Mouse (Mus musculus) megakaryocyte-erythroid progenitor cell, adult 5-6 weeks (primary cell): Measurements from ENCODE around the gene Gna13. TPM values are rescaled to one million over a fixed set of nuclear protein-coding genes. Genes with fewer than 3 reads are reported as not detected.

ENCODE experiments used
- ATAC-seq: replicated peaks from 2 replicates; pipeline ENCODE4 v1.8.0; 2016; ENCODE audit warnings: mild to moderate bottlenecking, inconsistent platforms; ENCODE audit not compliant: severe bottlenecking, poor library complexity, low FRiP score, low TSS enrichment
- total RNA-seq, 2 experiments: library from RNA; stranded (forward) in 1 of 2; stranded (reverse) in 1 of 2; fragments of 200-1000, 215-1000 nt in 1 of 2; fragments of >200 nt in 1 of 2; fragmentation: Nextera tagmentation in 1 of 2; gene quantifications; 2 replicates each; pipeline ENCODE4 v1.2.3; 2014 to 2017

Gene Gna13
- total RNA-seq, 2 experiments from 2014 or later = 34.0 to 36.7 TPM

GRCm38 (mm10) chr11:109443468-109444263 is 81.0 kb downstream of the Gna13 start:
- ATAC-seq = 0 out of 2 replicates have a peak, but pooled peaks have one; percentile 3

- peak; percentile 58 for ATAC-seq
Measured at GRCm38 (mm10) chr11:109444600-109444999, 82.0 kb downstream of the Gna13 start.

- peak; percentile 76 for ATAC-seq
Measured at GRCm38 (mm10) chr11:109445438-109446035, 82.9 kb downstream of the Gna13 start.

Other genes starting within 250 kb of the Gna13 start
- gene E030025P04Rik, start 218.5 kb upstream of the Gna13 start, total RNA-seq (2014; fragmentation: Nextera tagmentation) = not detected in 2 replicates
- not detected in 2 replicates for gene E030025P04Rik, start 218.5 kb upstream of the Gna13 start, total RNA-seq (2017)
- gene Rgs9, start 64.7 kb upstream of the Gna13 start, total RNA-seq (2014; fragmentation: Nextera tagmentation) = 0.24 TPM in 1 of 2 replicates, not detected in the other
- not detected in 2 replicates for gene Rgs9, start 64.7 kb upstream of the Gna13 start, total RNA-seq (2017)
- 0.12 TPM in 1 of 2 replicates, not detected in the other for gene 9930022D16Rik, start 51.1 kb downstream of the Gna13 start, total RNA-seq (2014; fragmentation: Nextera tagmentation)
- gene 9930022D16Rik, start 51.1 kb downstream of the Gna13 start, total RNA-seq (2017) = 1.2 TPM in 1 of 2 replicates, not detected in the other
- gene Amz2, start 63.1 kb downstream of the Gna13 start, total RNA-seq (2014; fragmentation: Nextera tagmentation) = 50.3 and 51.7 TPM in 2 replicates
- 79.1 and 90.9 TPM in 2 replicates for gene Amz2, start 63.1 kb downstream of the Gna13 start, total RNA-seq (2017)
- 7.3 and 9.3 TPM in 2 replicates for gene Arsg, start 110.5 kb downstream of the Gna13 start, total RNA-seq (2014; fragmentation: Nextera tagmentation)
- 4.1 and 4.7 TPM in 2 replicates for gene Arsg, start 110.5 kb downstream of the Gna13 start, total RNA-seq (2017)
- 40.6 and 46.9 TPM in 2 replicates for gene Slc16a6, start 110.8 kb downstream of the Gna13 start, total RNA-seq (2014; fragmentation: Nextera tagmentation)
- 16.5 and 20.6 TPM in 2 replicates for gene Slc16a6, start 110.8 kb downstream of the Gna13 start, total RNA-seq (2017)
- 21.2 and 30.6 TPM in 2 replicates for gene Wipi1, start 249.1 kb downstream of the Gna13 start, total RNA-seq (2014; fragmentation: Nextera tagmentation)
- gene Wipi1, start 249.1 kb downstream of the Gna13 start, total RNA-seq (2017) = 5.9 and 9.0 TPM in 2 replicates